ENCODE assay signal across 20 mouse cellular contexts in genomic region chr16:58536076-58536475, GRCm38 (mm10).
"Had no signal": no experiment of that assay in that cellular context is flagged by ENCODE, and none has a peak within 500 bp of the region (broad histone marks: within the 10 kb centered on the region; RNA-seq: fewer than 3 reads in every experiment).

No protein-coding gene starts in this region.

- H3K9me3 ChIP-seq: liver, embryonic 15.5 days; lung, embryonic 15.5 days; midbrain, embryonic 10.5 days; midbrain, embryonic 12.5 days; neural tube, embryonic 13.5 days; neural tube, embryonic 15.5 days had no signal

- H3K4me3 ChIP-seq: liver, embryonic 15.5 days; lung, embryonic 15.5 days; midbrain, embryonic 10.5 days; midbrain, embryonic 12.5 days; myocyte; neural tube, embryonic 13.5 days; neural tube, embryonic 15.5 days had no signal

- H3K4me1 ChIP-seq: lung, embryonic 15.5 days; neural tube, embryonic 15.5 days had no signal

- H3K27me3 ChIP-seq: liver, embryonic 15.5 days; lung, embryonic 15.5 days; midbrain, embryonic 12.5 days; neural tube, embryonic 13.5 days; neural tube, embryonic 15.5 days had no signal

- DNase-seq: lung, adult 2 months; lung, postnatal 10 days; lung, postnatal 4 days; midbrain, embryonic 14.5 days; retina, postnatal 1 day; right cerebral cortex, adult 18-20 months; right cerebral cortex, postnatal 25 days; right cerebral cortex, postnatal 4 days; spleen, adult 18-20 months; thymus, adult 18-20 months; thymus, postnatal 14 days; thymus, postnatal 36 days had no signal

- H3K4me2 ChIP-seq: liver, embryonic 15.5 days; lung, embryonic 15.5 days; midbrain, embryonic 12.5 days; neural tube, embryonic 13.5 days; neural tube, embryonic 15.5 days had no signal

- H3K36me3 ChIP-seq: liver, embryonic 15.5 days; lung, embryonic 15.5 days; midbrain, embryonic 10.5 days; midbrain, embryonic 12.5 days; neural tube, embryonic 13.5 days; neural tube, embryonic 15.5 days had no signal

- H3K27ac ChIP-seq: liver, embryonic 15.5 days; lung, embryonic 15.5 days; midbrain, embryonic 10.5 days; midbrain, embryonic 12.5 days; neural tube, embryonic 13.5 days; neural tube, embryonic 15.5 days had no signal

- H3K9ac ChIP-seq: liver, embryonic 15.5 days; lung, embryonic 15.5 days; midbrain, embryonic 12.5 days; neural tube, embryonic 13.5 days; neural tube, embryonic 15.5 days had no signal

- ATAC-seq: midbrain, embryonic 16.5 days had no signal
